Mouse (Mus musculus): Measurements from ENCODE around the gene Parp3.

DNA sequence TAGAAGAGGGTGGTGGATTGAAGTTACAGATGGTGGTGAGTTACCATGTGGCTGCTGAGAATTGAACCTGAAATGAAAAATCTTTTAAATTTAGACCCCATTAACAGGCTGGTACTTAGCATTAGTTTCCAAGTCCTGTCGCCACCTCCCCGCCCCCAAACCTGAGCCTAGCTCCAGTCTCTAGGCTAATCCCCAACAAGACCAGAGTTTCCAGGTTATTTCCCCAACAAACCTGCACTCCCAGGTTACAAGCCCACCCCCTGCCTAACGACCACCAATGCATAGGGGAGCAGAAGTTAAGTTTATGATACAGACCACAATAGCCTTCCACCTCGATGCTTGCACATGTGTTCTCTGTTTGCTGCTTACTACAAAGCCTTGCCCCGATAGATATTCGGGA is 36.8 kb upstream of the Parp3 start:
- no peak for TF ChIP-seq CTCF (IDR thresholded peaks at IDR 0.05; ENCODE audit: borderline replicate concordance, insufficient read depth, low read length)
- TF ChIP-seq POLR2A (IDR thresholded peaks at IDR 0.05; ENCODE audit: low read depth, low read length) = no peak
